Mouse (Mus musculus): Measurements from ENCODE around the gene Ctsw. TPM values are rescaled to one million over a fixed set of nuclear protein-coding genes. Genes with fewer than 3 reads are reported as not detected.

The Ctsw gene
- polyA plus RNA-seq, 1 experiment from 2014 or later = 1.3 TPM

GRCm38 (mm10) chr19:5420579-5420978 is 47.7 kb downstream of the Ctsw start:
- Histone ChIP-seq H3K27me3 (replicated peaks) (no peaks in the 10 kb centered on the region), H3K4me1 (replicated peaks) (peaks cover 15% of the 10 kb centered on the region), H3K9ac (no peak overlapping the region), H3K9me3 (replicated peaks) (no peaks in the 10 kb centered on the region), H3K36me3 (peaks cover 39% of the 10 kb centered on the region), H3K4me3 (no peak overlapping the region), H3K4me2 (no peak overlapping the region), H3K27ac (ENCODE audit: poor library complexity, severe bottlenecking) (no peak overlapping the region)
- 91% methylated on average over 6 of the region's 6 CpGs for WGBS
- no peak for ATAC-seq (ENCODE audit: insufficient number of reproducible peaks, low FRiP score)

- Histone ChIP-seq H3K4me3 (no peak overlapping the region), H3K36me3 (peaks cover 39% of the 10 kb centered on the region), H3K27ac (ENCODE audit: poor library complexity, severe bottlenecking) (no peak overlapping the region), H3K9me3 (replicated peaks) (no peaks in the 10 kb centered on the region), H3K4me2 (no peak overlapping the region), H3K9ac (no peak overlapping the region; the same call in 1 of the 2 replicates), H3K27me3 (replicated peaks) (no peaks in the 10 kb centered on the region), H3K4me1 (replicated peaks) (peaks cover 14% of the 10 kb centered on the region)
- ATAC-seq (ENCODE audit: insufficient number of reproducible peaks, low FRiP score) = no peak
- 82% methylated on average over 9 of the region's 9 CpGs for WGBS
These were observed 48.7 kb downstream of the Ctsw start for GRCm38 (mm10) chr19:5419630-5420029.

GRCm38 (mm10) chr19:5418750-5419466 is 49.4 kb downstream of the Ctsw start:
- peaks cover 17% of the 10 kb centered on the region for H3K4me1 ChIP-seq (replicated peaks)
- 91% methylated on average over 8 of the region's 8 CpGs for WGBS
- H3K4me2 ChIP-seq = no peak overlapping the region
- no peaks in the 10 kb centered on the region for H3K9me3 ChIP-seq (replicated peaks)
- H3K27ac ChIP-seq (ENCODE audit: poor library complexity, severe bottlenecking) = no peak overlapping the region
- H3K27me3 ChIP-seq (replicated peaks) = no peaks in the 10 kb centered on the region
- no peak overlapping the region for H3K4me3 ChIP-seq
- H3K36me3 ChIP-seq = peaks cover 39% of the 10 kb centered on the region
- no peak overlapping the region for H3K9ac ChIP-seq
- ATAC-seq (ENCODE audit: insufficient number of reproducible peaks, low FRiP score) = no peak

Other genes with a start within 250 kb of the Ctsw start
- 27.9 and 28.4 TPM in 2 replicates for gene Pacs1, start 195.4 kb downstream of the Ctsw start, polyA plus RNA-seq (2016; fragmentation: Nextera tagmentation; extraction: Ambion mirVana)
- gene Sf3b2, start 173.1 kb downstream of the Ctsw start, polyA plus RNA-seq (2016; fragmentation: Nextera tagmentation; extraction: Ambion mirVana) = 221 and 227 TPM in 2 replicates
- 3.8 and 4.5 TPM in 2 replicates for gene Gal3st3, start 170.2 kb downstream of the Ctsw start, polyA plus RNA-seq (2016; fragmentation: Nextera tagmentation; extraction: Ambion mirVana)
- not detected in 2 replicates for gene Catsper1, start 132.8 kb downstream of the Ctsw start, polyA plus RNA-seq (2016; fragmentation: Nextera tagmentation; extraction: Ambion mirVana)
- gene Cst6, start 118.9 kb downstream of the Ctsw start, polyA plus RNA-seq (2016; fragmentation: Nextera tagmentation; extraction: Ambion mirVana) = not detected in 2 replicates
- 42.8 and 43.0 TPM in 2 replicates for gene Eif1ad, start 101.8 kb downstream of the Ctsw start, polyA plus RNA-seq (2016; fragmentation: Nextera tagmentation; extraction: Ambion mirVana)
- 400 and 410 TPM in 2 replicates for gene Banf1, start 101.3 kb downstream of the Ctsw start, polyA plus RNA-seq (2016; fragmentation: Nextera tagmentation; extraction: Ambion mirVana)
- gene Sart1, start 79.8 kb downstream of the Ctsw start, polyA plus RNA-seq (2016; fragmentation: Nextera tagmentation; extraction: Ambion mirVana) = 61.6 and 63.9 TPM in 2 replicates
- 1.7 and 1.8 TPM in 2 replicates for gene Tsga10ip, start 66.0 kb downstream of the Ctsw start, polyA plus RNA-seq (2016; fragmentation: Nextera tagmentation; extraction: Ambion mirVana)
- gene Drap1, start 43.5 kb downstream of the Ctsw start, polyA plus RNA-seq (2016; fragmentation: Nextera tagmentation; extraction: Ambion mirVana) = 190 and 194 TPM in 2 replicates
- gene AI837181, start 43.4 kb downstream of the Ctsw start, polyA plus RNA-seq (2016; fragmentation: Nextera tagmentation; extraction: Ambion mirVana) = 38.8 and 39.5 TPM in 2 replicates
- not detected in 2 replicates for gene Fosl1, start 21.0 kb downstream of the Ctsw start, polyA plus RNA-seq (2016; fragmentation: Nextera tagmentation; extraction: Ambion mirVana)
- gene Ccdc85b, start 10.6 kb downstream of the Ctsw start, polyA plus RNA-seq (2016; fragmentation: Nextera tagmentation; extraction: Ambion mirVana) = 10.5 and 13.0 TPM in 2 replicates
- gene Fibp, start 7.9 kb downstream of the Ctsw start, polyA plus RNA-seq (2016; fragmentation: Nextera tagmentation; extraction: Ambion mirVana) = 81.9 and 85.4 TPM in 2 replicates
- 70.3 and 70.6 TPM in 2 replicates for gene Efemp2, start 5.4 kb upstream of the Ctsw start, polyA plus RNA-seq (2016; fragmentation: Nextera tagmentation; extraction: Ambion mirVana)
- gene Mus81, start 19.9 kb upstream of the Ctsw start, polyA plus RNA-seq (2016; fragmentation: Nextera tagmentation; extraction: Ambion mirVana) = 33.2 and 37.6 TPM in 2 replicates
- gene Cfl1, start 21.9 kb upstream of the Ctsw start, polyA plus RNA-seq (2016; fragmentation: Nextera tagmentation; extraction: Ambion mirVana) = 1,913 and 1,997 TPM in 2 replicates
- gene 1700020D05Rik, start 35.3 kb upstream of the Ctsw start, polyA plus RNA-seq (2016; fragmentation: Nextera tagmentation; extraction: Ambion mirVana) = 0.23 and 0.24 TPM in 2 replicates
- gene Snx32, start 42.0 kb upstream of the Ctsw start, polyA plus RNA-seq (2016; fragmentation: Nextera tagmentation; extraction: Ambion mirVana) = 16.3 and 16.9 TPM in 2 replicates
- not detected in 2 replicates for gene Ovol1, start 92.1 kb upstream of the Ctsw start, polyA plus RNA-seq (2016; fragmentation: Nextera tagmentation; extraction: Ambion mirVana)
- gene Ap5b1, start 99.5 kb upstream of the Ctsw start, polyA plus RNA-seq (2016; fragmentation: Nextera tagmentation; extraction: Ambion mirVana) = 2.2 and 2.5 TPM in 2 replicates
- gene Rnaseh2c, start 133.4 kb upstream of the Ctsw start, polyA plus RNA-seq (2016; fragmentation: Nextera tagmentation; extraction: Ambion mirVana) = 102 and 110 TPM in 2 replicates
- gene Kat5, start 141.7 kb upstream of the Ctsw start, polyA plus RNA-seq (2016; fragmentation: Nextera tagmentation; extraction: Ambion mirVana) = 31.5 and 36.1 TPM in 2 replicates
- gene Rela, start 169.0 kb upstream of the Ctsw start, polyA plus RNA-seq (2016; fragmentation: Nextera tagmentation; extraction: Ambion mirVana) = 41.3 and 42.5 TPM in 2 replicates
- gene Sipa1, start 195.2 kb upstream of the Ctsw start, polyA plus RNA-seq (2016; fragmentation: Nextera tagmentation; extraction: Ambion mirVana) = 25.5 and 28.1 TPM in 2 replicates
- 30.6 and 32.8 TPM in 2 replicates for gene Map3k11, start 220.2 kb upstream of the Ctsw start, polyA plus RNA-seq (2016; fragmentation: Nextera tagmentation; extraction: Ambion mirVana)
- gene Pcnx3, start 220.4 kb upstream of the Ctsw start, polyA plus RNA-seq (2016; fragmentation: Nextera tagmentation; extraction: Ambion mirVana) = 22.0 and 22.3 TPM in 2 replicates
- gene Kcnk7, start 235.9 kb upstream of the Ctsw start, polyA plus RNA-seq (2016; fragmentation: Nextera tagmentation; extraction: Ambion mirVana) = 0.17 TPM in 1 of 2 replicates, not detected in the other